Mouse (Mus musculus): Measurements from ENCODE around the gene Asap3.

The Asap3 gene

GRCm38 (mm10) chr4:136206033-136206893 lies at the start of gene Asap3:
Asap3 (plus strand) TSS chr4:136206365.
- DNase-seq: peak; percentile 50

- no peak for DNase-seq
These were observed 47.7 kb upstream of the Asap3 start for GRCm38 (mm10) chr4:136158498-136158897.

- DNase-seq: peak; percentile 86
These were observed 46.3 kb upstream of the Asap3 start for GRCm38 (mm10) chr4:136159802-136160397.

GRCm38 (mm10) chr4:136163448-136163847 lies 42.7 kb upstream of the Asap3 start:
- DNase-seq: peak; percentile 76

- DNase-seq: no peak
These were observed 41.2 kb upstream of the Asap3 start for GRCm38 (mm10) chr4:136164981-136165380.

- DNase-seq: no peak
These were observed 38.5 kb upstream of the Asap3 start for GRCm38 (mm10) chr4:136167701-136168100.

- DNase-seq: no peak
These were observed 35.8 kb upstream of the Asap3 start for GRCm38 (mm10) chr4:136170401-136170800.

GRCm38 (mm10) chr4:136171455-136171854 lies 34.7 kb upstream of the Asap3 start:
- DNase-seq: no peak

GRCm38 (mm10) chr4:136172011-136172541 lies 34.1 kb upstream of the Asap3 start, which contains the start of gene E2f2:
E2f2 (plus strand) TSS chr4:136172394.
- no peak for DNase-seq

- no peak for DNase-seq
These were observed 33.5 kb upstream of the Asap3 start for GRCm38 (mm10) chr4:136172542-136173209.

GRCm38 (mm10) chr4:136173210-136173715 lies 32.9 kb upstream of the Asap3 start:
- DNase-seq: no peak

GRCm38 (mm10) chr4:136174216-136175193 lies 31.7 kb upstream of the Asap3 start:
- no peak for DNase-seq

GRCm38 (mm10) chr4:136176022-136176552 lies 30.1 kb upstream of the Asap3 start:
- DNase-seq: no peak

- no peak for DNase-seq
These were observed 28.9 kb upstream of the Asap3 start for GRCm38 (mm10) chr4:136177244-136177611.

- DNase-seq: no peak
These were observed 28.3 kb upstream of the Asap3 start for GRCm38 (mm10) chr4:136177612-136178474.

GRCm38 (mm10) chr4:136178475-136178921 lies 27.7 kb upstream of the Asap3 start:
- DNase-seq: no peak

GRCm38 (mm10) chr4:136179456-136179855 lies 26.7 kb upstream of the Asap3 start:
- DNase-seq: no peak

- peak; percentile 48 for DNase-seq
These were observed 26.2 kb upstream of the Asap3 start for GRCm38 (mm10) chr4:136179998-136180397.

GRCm38 (mm10) chr4:136180408-136181330 lies 25.5 kb upstream of the Asap3 start:
- peak; percentile 36 for DNase-seq

All from cerebellum, adult 9-10 months (tissue).